Mouse (Mus musculus) hindbrain, postnatal 0 days (tissue): ENCODE data around the gene Lonrf2. TPM values are rescaled to one million over a fixed set of nuclear protein-coding genes. Genes with fewer than 3 reads are reported as not detected.
A peak's percentile ranks its signal among the peaks of the same experiment; 100 is the strongest.

Source experiments
- ATAC-seq: fragments of 200-750 bp; cut with Nextera tagmentation; 2 replicates; pipeline ENCODE4 v1.8.0; 2017; ENCODE audit warnings: mild to moderate bottlenecking, moderate TSS enrichment, moderate library complexity
- DNase-seq: peaks from one replicate; pipeline ENCODE4 v3.0.0-alpha.2; 2015; ENCODE audit warnings: low spot score
- H3K27ac ChIP-seq: fragments of 300-500 bp; sonication (generic); 2 replicates; pipeline ENCODE4 v1.5.1; 2014; ENCODE audit warnings: mild to moderate bottlenecking
- H3K27me3 ChIP-seq: fragments of 300-500 bp; sonication (generic); 2 replicates; pipeline ENCODE4 v1.6.1; 2014; ENCODE audit warnings: low read length, mixed read lengths; ENCODE audit not compliant: insufficient read depth
- H3K36me3 ChIP-seq: fragments of 300-500 bp; sonication (generic); 2 replicates; pipeline ENCODE4 v1.6.1; 2014; ENCODE audit warnings: low read length, mixed read lengths; ENCODE audit not compliant: insufficient read depth
- H3K4me1 ChIP-seq: fragments of 300-500 bp; sonication (generic); 2 replicates; pipeline ENCODE4 v1.6.1; 2014; ENCODE audit warnings: antibody characterized with exemption, low read length, mixed read lengths; ENCODE audit not compliant: insufficient read depth
- H3K4me2 ChIP-seq: fragments of 300-500 bp; sonication (generic); 2 replicates; pipeline ENCODE4 v1.6.1; 2014; ENCODE audit warnings: low read depth, mild to moderate bottlenecking, low read length, moderate library complexity, mixed read lengths
- H3K4me3 ChIP-seq: fragments of 300-500 bp; sonication (generic); 2 replicates; pipeline ENCODE4 v1.5.1; 2014; ENCODE audit warnings: low read length
- H3K9ac ChIP-seq: fragments of 300-500 bp; sonication (generic); replicated peaks from 2 replicates; pipeline ENCODE4 v1.6.1; 2014; ENCODE audit warnings: mild to moderate bottlenecking, low read length, moderate library complexity, mixed read lengths
- H3K9me3 ChIP-seq: fragments of 300-500 bp; sonication (generic); 2 replicates; pipeline ENCODE4 v1.6.1; 2016; ENCODE audit warnings: low read length, mixed read lengths
- CTCF ChIP-seq: IDR thresholded peaks from 2 replicates; pipeline ENCODE4 v1.5.1; 2016; ENCODE audit warnings: antibody characterized with exemption, control low read depth, low read depth
- WGBS: fragments of 180-500 bp; shearing (Covaris S2); extraction: QIAGEN DNeasy Blood & Tissue Kit; methylation state at CpG from one replicate; pipeline ENCODE4 v1.1.7; 2014; 5-methylcytosine and 5-hydroxymethylcytosine counted together
- polyA plus RNA-seq: library from polyadenylated mRNA; unstranded; fragments of >200 nt; fragmentation: Nextera tagmentation; extraction: Ambion mirVana; gene quantifications from 2 replicates; pipeline ENCODE4 v1.2.1, GENCODE M21; 2015
- total RNA-seq: library from RNA; depleted of rRNA; stranded (reverse); fragments of >200 nt; gene quantifications from 2 replicates; pipeline ENCODE4 v1.2.3, GENCODE M21; 2014

Lonrf2 gene
- total and polyA plus RNA-seq, 2 experiments from 2014 or later: 21.9 to 116 TPM

GRCm38 (mm10) chr1:38843275-38843674, 6.8 kb upstream of the Lonrf2 start:
- 38% methylated on average over 4 of the region's 4 CpGs for WGBS
- peak; percentile 22; the same call in 1 of the 2 replicates for ATAC-seq
- H3K4me3 ChIP-seq: no peak overlapping the region
- H3K4me1 ChIP-seq: 0 out of 2 replicates have a peak, but pooled peaks cover 6% of the 10 kb centered on the region
- H3K4me2 ChIP-seq: no peak overlapping the region
- H3K36me3 ChIP-seq: no peaks in the 10 kb centered on the region
- H3K27ac ChIP-seq: no peak overlapping the region
- H3K9ac ChIP-seq: no peak overlapping the region
- no peak for TF ChIP-seq CTCF
- peak; percentile 32 for DNase-seq
- no peaks in the 10 kb centered on the region for H3K9me3 ChIP-seq
- H3K27me3 ChIP-seq: no peaks in the 10 kb centered on the region

- Histone ChIP-seq H3K27ac (no peak overlapping the region), H3K4me1 (0 out of 2 replicates have a peak, but pooled peaks cover 3% of the 10 kb centered on the region), H3K9ac (no peak overlapping the region), H3K9me3 (no peaks in the 10 kb centered on the region), H3K27me3 (no peaks in the 10 kb centered on the region), H3K36me3 (no peaks in the 10 kb centered on the region), H3K4me2 (no peak overlapping the region), H3K4me3 (no peak overlapping the region)
- no peak for TF ChIP-seq CTCF
- DNase-seq: no peak
- ATAC-seq: no peak
- WGBS: 86% methylated on average over 1 of the region's 1 CpGs
Measured at GRCm38 (mm10) chr1:38842861-38843260, 6.3 kb upstream of the Lonrf2 start.

GRCm38 (mm10) chr1:38839944-38840343, 3.4 kb upstream of the Lonrf2 start:
- Histone ChIP-seq H3K4me2 (no peak overlapping the region), H3K9me3 (no peaks in the 10 kb centered on the region), H3K4me1 (peaks cover 4% of the 10 kb centered on the region; the same call in 1 of the 2 replicates), H3K27ac (no peak overlapping the region), H3K9ac (no peak overlapping the region), H3K4me3 (no peak overlapping the region), H3K27me3 (no peaks in the 10 kb centered on the region), H3K36me3 (no peaks in the 10 kb centered on the region)
- no peak for TF ChIP-seq CTCF
- ATAC-seq: no peak
- WGBS: 71% methylated on average over 1 of the region's 1 CpGs
- DNase-seq: no peak

- WGBS: 2% methylated on average over 78 of the region's 103 CpGs
- Histone ChIP-seq H3K9me3 (no peaks in the 10 kb centered on the region), H3K36me3 (no peaks in the 10 kb centered on the region), H3K9ac (peak overlapping the region; percentile 94), H3K27ac (peak overlapping the region; percentile 97), H3K4me1 (peaks cover 4% of the 10 kb centered on the region; the same call in 1 of the 2 replicates), H3K4me2 (peak overlapping the region; percentile 92), H3K4me3 (peak overlapping the region; percentile 66), H3K27me3 (no peaks in the 10 kb centered on the region)
- no peak for TF ChIP-seq CTCF
- ATAC-seq (peak; percentile 74), DNase-seq (peak; percentile 71)
Measured at GRCm38 (mm10) chr1:38835568-38836476, 689 bp downstream of the Lonrf2 start.

- peak; percentile 58 for TF ChIP-seq CTCF
- H3K27me3 ChIP-seq: no peaks in the 10 kb centered on the region
- DNase-seq (peak; percentile 65), ATAC-seq (no peak)
- H3K9me3 ChIP-seq: no peaks in the 10 kb centered on the region
- WGBS: 33% methylated on average over 3 of the region's 3 CpGs
- H3K4me1 ChIP-seq: peaks cover 4% of the 10 kb centered on the region; the same call in 1 of the 2 replicates
- peak overlapping the region; percentile 66 for H3K4me3 ChIP-seq
- H3K9ac ChIP-seq: no peak overlapping the region
- H3K4me2 ChIP-seq: peak overlapping the region; percentile 92
- no peaks in the 10 kb centered on the region for H3K36me3 ChIP-seq
- no peak overlapping the region for H3K27ac ChIP-seq
Measured at GRCm38 (mm10) chr1:38834899-38835298, 1.6 kb downstream of the Lonrf2 start.

GRCm38 (mm10) chr1:38824926-38825325, 11.6 kb downstream of the Lonrf2 start:
- no peak overlapping the region for H3K9ac ChIP-seq
- H3K9me3 ChIP-seq: no peaks in the 10 kb centered on the region
- no peak for TF ChIP-seq CTCF
- H3K27me3 ChIP-seq: no peaks in the 10 kb centered on the region
- no peak overlapping the region for H3K4me2 ChIP-seq
- no peak overlapping the region for H3K27ac ChIP-seq
- no peak overlapping the region for H3K4me3 ChIP-seq
- ATAC-seq (no peak), DNase-seq (peak; percentile 25)
- H3K4me1 ChIP-seq: no peaks in the 10 kb centered on the region
- WGBS: 75% methylated on average over 2 of the region's 2 CpGs
- no peaks in the 10 kb centered on the region for H3K36me3 ChIP-seq

- Histone ChIP-seq H3K27me3 (no peaks in the 10 kb centered on the region), H3K4me2 (no peak overlapping the region), H3K27ac (no peak overlapping the region), H3K4me1 (no peaks in the 10 kb centered on the region), H3K9ac (no peak overlapping the region), H3K4me3 (no peak overlapping the region), H3K9me3 (no peaks in the 10 kb centered on the region), H3K36me3 (no peaks in the 10 kb centered on the region)
- WGBS: 83% methylated on average over 2 of the region's 2 CpGs
- DNase-seq (no peak), ATAC-seq (0 out of 2 replicates have a peak, but pooled peaks have one; percentile 27)
- TF ChIP-seq CTCF: no peak
Measured at GRCm38 (mm10) chr1:38823851-38824250, 12.7 kb downstream of the Lonrf2 start.
